Mouse (Mus musculus): Measurements from ENCODE around the gene Ccdc88a. TPM values are rescaled to one million over a fixed set of nuclear protein-coding genes. Genes with fewer than 3 reads are reported as not detected.

Gene Ccdc88a
- polyA plus RNA-seq, 1 experiment from 2014 or later = 64.8 TPM

GRCm38 (mm10) chr11:29378751-29379150 lies 5.3 kb downstream of the Ccdc88a start:
- 88% methylated on average over 1 of the region's 1 CpGs for WGBS
- Histone ChIP-seq H3K9ac (no peak overlapping the region), H3K27ac (no peak overlapping the region), H3K27me3 (no peaks in the 10 kb centered on the region), H3K36me3 (peaks cover 6% of the 10 kb centered on the region), H3K4me3 (no peak overlapping the region), H3K9me3 (no peaks in the 10 kb centered on the region), H3K4me1 (peaks cover 8% of the 10 kb centered on the region), H3K4me2 (replicated peaks) (no peak overlapping the region)
- ATAC-seq (ENCODE audit: insufficient number of reproducible peaks, insufficient read depth, low FRiP score, low TSS enrichment) = no peak

GRCm38 (mm10) chr11:29383493-29383892 lies 10.0 kb downstream of the Ccdc88a start:
- H3K36me3 ChIP-seq = 0 out of 2 replicates have a peak, but pooled peaks cover 5% of the 10 kb centered on the region
- H3K4me3 ChIP-seq = no peak overlapping the region
- no peaks in the 10 kb centered on the region for H3K9me3 ChIP-seq
- H3K4me2 ChIP-seq (replicated peaks) = no peak overlapping the region
- no peak overlapping the region for H3K27ac ChIP-seq
- no peak for ATAC-seq (ENCODE audit: insufficient number of reproducible peaks, insufficient read depth, low FRiP score, low TSS enrichment)
- H3K9ac ChIP-seq = no peak overlapping the region
- no peaks in the 10 kb centered on the region for H3K27me3 ChIP-seq
- H3K4me1 ChIP-seq = peaks cover 3% of the 10 kb centered on the region
- WGBS = 55% methylated on average over 2 of the region's 2 CpGs

DNA sequence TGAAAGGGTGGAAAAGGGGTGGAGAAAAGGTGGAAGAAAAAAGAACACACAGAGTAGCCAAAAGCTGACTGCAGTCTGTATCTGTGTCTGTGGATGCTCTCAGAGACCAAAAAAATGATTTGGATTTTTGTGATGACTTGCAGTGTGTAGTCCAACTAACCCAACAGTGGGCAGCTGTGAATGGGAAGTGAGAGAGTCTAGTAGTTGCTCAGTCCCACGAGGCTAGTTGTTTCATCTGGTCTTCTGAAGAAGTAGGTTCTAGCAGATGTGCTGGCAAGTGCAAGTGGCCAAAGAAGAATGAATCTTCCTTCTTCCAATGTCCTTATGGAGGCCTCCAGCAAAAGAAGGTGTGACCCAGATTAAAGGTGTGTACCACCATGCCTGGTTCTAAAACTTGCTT lies 10.5 kb downstream of the Ccdc88a start:
- Histone ChIP-seq H3K4me3 (no peak overlapping the region), H3K27ac (no peak overlapping the region), H3K36me3 (0 out of 2 replicates have a peak, but pooled peaks cover 5% of the 10 kb centered on the region), H3K4me1 (peaks cover 3% of the 10 kb centered on the region), H3K27me3 (no peaks in the 10 kb centered on the region), H3K9ac (no peak overlapping the region), H3K4me2 (replicated peaks) (no peak overlapping the region), H3K9me3 (no peaks in the 10 kb centered on the region)
- 89% methylated on average over 1 of the region's 1 CpGs for WGBS
- ATAC-seq (ENCODE audit: insufficient number of reproducible peaks, insufficient read depth, low FRiP score, low TSS enrichment) = no peak

DNA sequence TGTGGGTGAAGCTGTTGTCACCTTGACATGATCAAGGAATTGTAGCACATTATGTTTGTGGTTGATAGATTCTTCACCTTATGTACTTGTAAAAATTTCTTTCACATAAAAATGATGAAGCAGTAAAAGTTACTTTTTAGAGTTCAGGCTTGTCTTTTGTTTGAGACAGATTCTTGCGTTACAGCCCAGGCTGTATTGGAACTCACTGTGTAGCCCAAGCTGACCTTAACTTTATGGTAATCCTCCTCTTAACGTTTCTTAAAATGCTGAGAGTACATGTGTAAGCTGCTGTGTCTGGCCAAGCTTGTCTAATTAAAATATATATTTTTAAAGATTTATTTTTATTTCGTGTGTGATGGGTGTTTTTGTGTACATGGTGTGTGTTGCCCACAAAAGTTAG lies 11.2 kb downstream of the Ccdc88a start:
- H3K9ac ChIP-seq = no peak overlapping the region
- H3K4me3 ChIP-seq = no peak overlapping the region
- no peaks in the 10 kb centered on the region for H3K9me3 ChIP-seq
- H3K36me3 ChIP-seq = 0 out of 2 replicates have a peak, but pooled peaks cover 5% of the 10 kb centered on the region
- no peak overlapping the region for H3K4me2 ChIP-seq (replicated peaks)
- WGBS = 83% methylated on average over 3 of the region's 3 CpGs
- no peak for ATAC-seq (ENCODE audit: insufficient number of reproducible peaks, insufficient read depth, low FRiP score, low TSS enrichment)
- H3K4me1 ChIP-seq = peaks cover 3% of the 10 kb centered on the region
- H3K27me3 ChIP-seq = no peaks in the 10 kb centered on the region
- no peak overlapping the region for H3K27ac ChIP-seq

- H3K27ac ChIP-seq = no peak overlapping the region
- no peaks in the 10 kb centered on the region for H3K4me1 ChIP-seq
- no peak overlapping the region for H3K4me2 ChIP-seq (replicated peaks)
- H3K36me3 ChIP-seq = no peaks in the 10 kb centered on the region
- no peaks in the 10 kb centered on the region for H3K9me3 ChIP-seq
- no peaks in the 10 kb centered on the region for H3K27me3 ChIP-seq
- WGBS = 68% methylated on average over 4 of the region's 4 CpGs
- H3K9ac ChIP-seq = no peak overlapping the region
- no peak overlapping the region for H3K4me3 ChIP-seq
- no peak for ATAC-seq (ENCODE audit: insufficient number of reproducible peaks, insufficient read depth, low FRiP score, low TSS enrichment)
Measured at GRCm38 (mm10) chr11:29389913-29390312, 16.5 kb downstream of the Ccdc88a start.

DNA sequence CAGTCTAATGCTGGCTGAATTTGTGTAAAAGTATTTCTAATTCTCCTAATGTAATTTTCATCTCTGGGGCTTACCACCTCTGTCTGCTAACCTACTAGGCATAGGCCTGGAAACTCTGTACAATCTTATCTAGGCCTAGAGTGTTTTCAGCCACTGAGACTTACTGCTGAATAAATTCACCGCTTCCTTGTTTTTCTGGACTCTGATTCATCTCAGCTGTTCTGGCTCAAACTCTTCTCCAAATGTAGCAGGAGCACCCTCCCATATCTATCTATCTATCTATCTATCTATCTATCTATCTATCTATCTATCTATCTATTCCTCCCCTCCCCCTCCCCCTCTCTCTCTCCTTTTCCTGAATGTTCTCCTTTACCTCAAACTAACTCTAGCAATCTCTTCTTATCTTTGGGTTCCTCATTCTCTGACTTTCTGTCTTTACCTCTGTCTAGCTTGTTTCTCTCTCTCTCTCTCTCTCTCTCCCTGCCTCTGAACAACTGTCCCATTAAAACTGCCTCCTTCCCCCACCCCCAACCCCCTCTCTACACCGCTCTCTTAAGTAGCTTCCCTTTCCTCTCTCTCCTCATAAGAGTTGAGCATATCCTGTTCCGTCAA lies 21.8 kb downstream of the Ccdc88a start:
- 93% methylated on average over 3 of the region's 3 CpGs for WGBS
- H3K9me3 ChIP-seq = no peaks in the 10 kb centered on the region
- H3K4me1 ChIP-seq = no peaks in the 10 kb centered on the region
- H3K9ac ChIP-seq = no peak overlapping the region
- no peaks in the 10 kb centered on the region for H3K27me3 ChIP-seq
- ATAC-seq (ENCODE audit: insufficient number of reproducible peaks, insufficient read depth, low FRiP score, low TSS enrichment) = no peak
- no peak overlapping the region for H3K27ac ChIP-seq
- no peak overlapping the region for H3K4me2 ChIP-seq (replicated peaks)
- H3K36me3 ChIP-seq = no peaks in the 10 kb centered on the region
- no peak overlapping the region for H3K4me3 ChIP-seq

GRCm38 (mm10) chr11:29400374-29400773 lies 26.9 kb downstream of the Ccdc88a start:
- H3K9ac ChIP-seq = no peak overlapping the region

DNA sequence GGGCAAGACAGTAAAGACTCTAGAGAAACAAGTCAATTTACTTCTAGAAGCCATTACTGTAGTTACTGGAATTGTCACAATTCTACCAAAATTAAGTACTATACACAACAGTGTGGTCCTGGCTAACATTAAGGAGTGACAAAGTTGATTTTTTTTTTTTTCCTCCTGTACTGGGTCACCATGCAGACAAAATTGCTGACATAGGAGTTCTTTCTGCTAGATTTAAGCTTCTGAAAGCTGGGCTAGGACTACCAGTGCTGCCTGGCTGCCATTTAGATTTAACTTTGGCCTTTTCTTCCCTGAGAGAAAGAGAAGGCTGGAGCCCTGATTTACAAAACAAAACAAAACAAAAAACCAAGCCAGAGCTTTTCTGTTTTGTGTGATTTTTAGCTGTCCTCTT lies 32.8 kb downstream of the Ccdc88a start:
- Histone ChIP-seq H3K27ac (no peak overlapping the region), H3K4me2 (replicated peaks) (no peak overlapping the region), H3K27me3 (no peaks in the 10 kb centered on the region), H3K4me1 (no peaks in the 10 kb centered on the region), H3K9me3 (no peaks in the 10 kb centered on the region), H3K36me3 (peaks cover 10% of the 10 kb centered on the region), H3K4me3 (no peak overlapping the region), H3K9ac (no peak overlapping the region)
- ATAC-seq (ENCODE audit: insufficient number of reproducible peaks, insufficient read depth, low FRiP score, low TSS enrichment) = no peak

More at GRCm38 (mm10) chr11:29400374-29400773, 26.9 kb downstream of the Ccdc88a start:
- Histone ChIP-seq H3K9me3 (no peaks in the 10 kb centered on the region), H3K4me1 (no peaks in the 10 kb centered on the region), H3K27ac (no peak overlapping the region), H3K27me3 (no peaks in the 10 kb centered on the region), H3K4me3 (no peak overlapping the region), H3K4me2 (replicated peaks) (no peak overlapping the region), H3K36me3 (peaks cover 6% of the 10 kb centered on the region)
- WGBS = 84% methylated on average over 2 of the region's 2 CpGs
- ATAC-seq (ENCODE audit: insufficient number of reproducible peaks, insufficient read depth, low FRiP score, low TSS enrichment) = no peak

DNA sequence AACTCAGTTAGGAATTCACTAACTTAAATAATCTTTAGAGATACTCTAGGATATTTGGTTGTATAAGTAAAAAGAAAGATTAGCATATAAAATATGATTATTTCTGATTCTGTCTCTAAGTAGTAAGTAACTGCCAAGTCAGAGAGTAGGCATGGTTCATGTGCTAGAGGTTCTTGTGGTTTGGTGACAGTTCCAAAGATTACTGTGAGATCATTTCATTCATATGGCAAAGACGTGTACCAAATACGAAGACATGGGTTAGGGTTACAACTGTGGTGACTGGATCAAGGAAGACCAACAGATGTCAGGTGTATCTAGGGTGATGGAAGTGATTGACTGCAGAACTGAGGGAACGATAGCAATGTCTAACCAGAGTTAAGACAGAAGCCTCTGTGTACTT lies 50.0 kb downstream of the Ccdc88a start:
- Histone ChIP-seq H3K4me2 (replicated peaks) (no peak overlapping the region), H3K4me3 (no peak overlapping the region), H3K27me3 (no peaks in the 10 kb centered on the region), H3K27ac (no peak overlapping the region), H3K36me3 (0 out of 2 replicates have a peak, but pooled peaks cover 5% of the 10 kb centered on the region), H3K9ac (no peak overlapping the region), H3K4me1 (no peaks in the 10 kb centered on the region), H3K9me3 (no peaks in the 10 kb centered on the region)
- ATAC-seq (ENCODE audit: insufficient number of reproducible peaks, insufficient read depth, low FRiP score, low TSS enrichment) = no peak
- WGBS = 84% methylated on average over 3 of the region's 3 CpGs

DNA sequence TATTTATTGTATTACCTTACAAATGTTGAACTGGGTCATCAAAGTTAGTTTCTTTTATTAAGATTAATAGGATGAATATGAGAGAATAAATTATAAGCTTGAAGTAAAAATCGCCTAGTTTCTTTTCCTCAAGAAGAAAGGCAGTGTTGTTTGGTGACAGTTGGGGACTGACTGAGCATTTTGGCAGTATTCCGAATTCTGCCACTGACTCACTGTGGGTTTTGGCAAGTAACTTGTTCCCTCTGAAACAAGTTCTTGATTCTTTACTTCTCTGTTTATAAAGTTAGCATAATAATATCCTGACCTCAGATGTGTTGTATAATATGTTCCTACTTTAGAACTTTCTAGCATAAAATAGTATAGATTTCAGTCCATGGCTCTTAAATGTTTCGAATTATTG lies 55.3 kb downstream of the Ccdc88a start:
- H3K4me1 ChIP-seq = no peaks in the 10 kb centered on the region
- H3K36me3 ChIP-seq = peaks cover 21% of the 10 kb centered on the region
- H3K4me2 ChIP-seq (replicated peaks) = no peak overlapping the region
- H3K9me3 ChIP-seq = no peaks in the 10 kb centered on the region
- H3K9ac ChIP-seq = no peak overlapping the region
- no peak overlapping the region for H3K27ac ChIP-seq
- 91% methylated on average over 3 of the region's 3 CpGs for WGBS
- no peak overlapping the region for H3K4me3 ChIP-seq
- no peak for ATAC-seq (ENCODE audit: insufficient number of reproducible peaks, insufficient read depth, low FRiP score, low TSS enrichment)
- no peaks in the 10 kb centered on the region for H3K27me3 ChIP-seq

DNA sequence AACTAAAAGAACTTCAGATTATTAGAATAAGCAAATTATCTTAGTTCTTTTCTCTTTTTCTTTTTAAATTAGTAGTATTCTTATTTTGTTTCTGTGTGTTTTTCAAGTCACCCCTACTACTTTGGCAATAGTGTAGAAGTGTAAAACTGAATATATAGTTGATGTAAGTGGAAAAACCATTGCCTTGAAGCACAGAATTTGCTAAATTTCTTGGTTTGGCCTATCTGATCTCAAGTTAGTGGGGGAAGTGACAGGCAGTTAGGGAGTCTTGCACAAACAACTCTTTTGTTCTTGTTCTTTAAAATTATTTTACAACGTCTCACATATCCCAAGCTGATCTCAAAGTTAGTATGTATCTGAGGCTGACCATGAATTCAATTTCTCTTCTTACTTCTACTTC lies 57.6 kb downstream of the Ccdc88a start:
- Histone ChIP-seq H3K27ac (no peak overlapping the region), H3K4me3 (no peak overlapping the region), H3K4me2 (replicated peaks) (no peak overlapping the region), H3K9ac (no peak overlapping the region), H3K9me3 (no peaks in the 10 kb centered on the region), H3K36me3 (peaks cover 15% of the 10 kb centered on the region), H3K4me1 (no peaks in the 10 kb centered on the region), H3K27me3 (no peaks in the 10 kb centered on the region)
- WGBS = 93% methylated on average over 1 of the region's 1 CpGs
- no peak for ATAC-seq (ENCODE audit: insufficient number of reproducible peaks, insufficient read depth, low FRiP score, low TSS enrichment)

- Histone ChIP-seq H3K27me3 (no peaks in the 10 kb centered on the region), H3K9ac (no peak overlapping the region), H3K4me2 (replicated peaks) (no peak overlapping the region), H3K36me3 (no peaks in the 10 kb centered on the region), H3K4me1 (no peaks in the 10 kb centered on the region), H3K27ac (no peak overlapping the region), H3K4me3 (no peak overlapping the region), H3K9me3 (no peaks in the 10 kb centered on the region)
- no peak for ATAC-seq (ENCODE audit: insufficient number of reproducible peaks, insufficient read depth, low FRiP score, low TSS enrichment)
- 75% methylated on average over 2 of the region's 2 CpGs for WGBS
Measured at GRCm38 (mm10) chr11:29448741-29449140, 75.3 kb downstream of the Ccdc88a start.

- no peak overlapping the region for H3K4me2 ChIP-seq (replicated peaks)
- H3K27me3 ChIP-seq = no peaks in the 10 kb centered on the region
- no peaks in the 10 kb centered on the region for H3K4me1 ChIP-seq
- no peak overlapping the region for H3K4me3 ChIP-seq
- H3K36me3 ChIP-seq = peaks cover 12% of the 10 kb centered on the region
- H3K27ac ChIP-seq = no peak overlapping the region
- no peak overlapping the region for H3K9ac ChIP-seq
- ATAC-seq (ENCODE audit: insufficient number of reproducible peaks, insufficient read depth, low FRiP score, low TSS enrichment) = no peak
- no peaks in the 10 kb centered on the region for H3K9me3 ChIP-seq
Measured at GRCm38 (mm10) chr11:29474676-29475075, 101.2 kb downstream of the Ccdc88a start.

Data from embryonic facial prominence, embryonic 12.5 days (tissue).